Mouse (Mus musculus) forebrain, postnatal 0 days (tissue): ENCODE results near the gene Stard8. TPM values are rescaled to one million over a fixed set of nuclear protein-coding genes. Genes with fewer than 3 reads are reported as not detected.
"Not testable (repeated sequence)": the region's sequence is repeated elsewhere in the genome, so short reads cannot be mapped to it uniquely, and the experiment has no call there.

Experiments used
- ATAC-seq: fragments of 200-750 bp; cut with Nextera tagmentation; 2 replicates; pipeline ENCODE4 v1.8.0; 2017; ENCODE audit warnings: mild to moderate bottlenecking, moderate library complexity
- DNase-seq: peaks from one replicate; pipeline ENCODE4 v3.0.0-alpha.2; 2015
- H3K27ac ChIP-seq: fragments of 300-500 bp; sonication (generic); 2 replicates; pipeline ENCODE4 v1.5.1; 2014; ENCODE audit warnings: low read depth, mild to moderate bottlenecking, antibody characterized with exemption, low read length, moderate library complexity, mixed read lengths
- H3K27me3 ChIP-seq: fragments of 300-500 bp; sonication (generic); 2 replicates; pipeline ENCODE4 v1.6.1; 2014; ENCODE audit warnings: mild to moderate bottlenecking, low read length, mixed read lengths; ENCODE audit not compliant: insufficient read depth
- H3K36me3 ChIP-seq: fragments of 300-500 bp; sonication (generic); 2 replicates; pipeline ENCODE4 v1.6.1; 2014; ENCODE audit warnings: mild to moderate bottlenecking, moderate library complexity; ENCODE audit not compliant: insufficient read depth
- H3K4me1 ChIP-seq: fragments of 300-500 bp; sonication (generic); 2 replicates; pipeline ENCODE4 v1.6.1; 2014; ENCODE audit warnings: antibody characterized with exemption; ENCODE audit not compliant: insufficient read depth
- H3K4me2 ChIP-seq: fragments of 300-500 bp; sonication (generic); 2 replicates; pipeline ENCODE4 v1.6.1; 2014; ENCODE audit warnings: low read depth, mild to moderate bottlenecking, moderate library complexity
- H3K4me3 ChIP-seq: fragments of 300-500 bp; sonication (generic); 2 replicates; pipeline ENCODE4 v1.5.1; 2014; ENCODE audit warnings: low read depth, low read length, mixed read lengths
- H3K9ac ChIP-seq: fragments of 300-500 bp; sonication (generic); 2 replicates; pipeline ENCODE4 v1.6.1; 2014; ENCODE audit warnings: mild to moderate bottlenecking
- H3K9me3 ChIP-seq: fragments of 300-500 bp; sonication (generic); 2 replicates; pipeline ENCODE4 v1.6.1; 2016; ENCODE audit warnings: low read length
- CTCF ChIP-seq: sonication (generic); IDR thresholded peaks from 2 replicates; pipeline ENCODE4 v1.5.1; 2016; ENCODE audit warnings: antibody characterized with exemption, control low read depth, low read depth
- WGBS: fragments of 180-500 bp; shearing (Covaris S2); extraction: QIAGEN DNeasy Blood & Tissue Kit; methylation state at CpG from one replicate; pipeline ENCODE4 v1.1.7; 2014; 5-methylcytosine and 5-hydroxymethylcytosine counted together
- polyA plus RNA-seq: library from polyadenylated mRNA; unstranded; fragments of >200 nt; fragmentation: Nextera tagmentation; extraction: Ambion mirVana; gene quantifications from 2 replicates; pipeline ENCODE4 v1.2.1, GENCODE M21; 2015
- total RNA-seq: library from RNA; depleted of rRNA; stranded (reverse); fragments of >200 nt; gene quantifications from 2 replicates; pipeline ENCODE4 v1.2.3, GENCODE M21; 2014; rRNA removed

Stard8 gene
- total and polyA plus RNA-seq, 2 experiments from 2014 or later = 2.9 to 6.3 TPM

- 93% methylated on average over 13 of the region's 13 CpGs for WGBS
- Histone ChIP-seq H3K27ac (no peak overlapping the region), H3K4me3 (no peak overlapping the region), H3K9me3 (no peaks in the 10 kb centered on the region), H3K9ac (no peak overlapping the region), H3K4me2 (no peak overlapping the region), H3K27me3 (no peaks in the 10 kb centered on the region), H3K4me1 (no peaks in the 10 kb centered on the region), H3K36me3 (no peaks in the 10 kb centered on the region)
- ATAC-seq (no peak), DNase-seq (no peak)
- no peak for TF ChIP-seq CTCF
Measured at GRCm38 (mm10) chrX:99072596-99072995, 69.5 kb downstream of the Stard8 start.

- H3K9me3 ChIP-seq = no peaks in the 10 kb centered on the region
- no peak overlapping the region for H3K4me3 ChIP-seq
- no peak for TF ChIP-seq CTCF
- H3K4me1 ChIP-seq = no peaks in the 10 kb centered on the region
- WGBS = 80% methylated on average over 5 of the region's 5 CpGs
- no peak overlapping the region for H3K9ac ChIP-seq
- no peak overlapping the region for H3K27ac ChIP-seq
- H3K4me2 ChIP-seq = no peak overlapping the region
- H3K27me3 ChIP-seq = no peaks in the 10 kb centered on the region
- no peaks in the 10 kb centered on the region for H3K36me3 ChIP-seq
- no peak for ATAC-seq
- DNase-seq = no peak
Measured at GRCm38 (mm10) chrX:99075111-99075510, 72.1 kb downstream of the Stard8 start.

- Histone ChIP-seq H3K27me3 (no peaks in the 10 kb centered on the region), H3K4me1 (no peaks in the 10 kb centered on the region), H3K9ac (no peak overlapping the region), H3K36me3 (no peaks in the 10 kb centered on the region), H3K4me2 (no peak overlapping the region), H3K4me3 (no peak overlapping the region), H3K9me3 (no peaks in the 10 kb centered on the region), H3K27ac (no peak overlapping the region)
- 72% methylated on average over 4 of the region's 4 CpGs for WGBS
- ATAC-seq (no peak), DNase-seq (no peak)
- TF ChIP-seq CTCF = no peak
Measured at GRCm38 (mm10) chrX:99076460-99076859, 73.4 kb downstream of the Stard8 start.

GRCm38 (mm10) chrX:99078374-99078892, 75.4 kb downstream of the Stard8 start:
- H3K36me3 ChIP-seq, H3K4me3 ChIP-seq, H3K9me3 ChIP-seq, H3K9ac ChIP-seq, H3K4me1 ChIP-seq, H3K4me2 ChIP-seq, DNase-seq, H3K27me3 ChIP-seq, H3K27ac ChIP-seq: not testable (repeated sequence)
- ATAC-seq = peak; percentile 45
- 80% methylated on average over 5 of the region's 7 CpGs for WGBS

- H3K4me2 ChIP-seq = no peak overlapping the region
- H3K27me3 ChIP-seq = no peaks in the 10 kb centered on the region
- H3K27ac ChIP-seq = no peak overlapping the region
- no peak overlapping the region for H3K4me3 ChIP-seq
- no peak for DNase-seq
- no peaks in the 10 kb centered on the region for H3K9me3 ChIP-seq
- no peak for ATAC-seq
- WGBS = 62% methylated on average over 2 of the region's 2 CpGs
- no peaks in the 10 kb centered on the region for H3K4me1 ChIP-seq
- H3K36me3 ChIP-seq = no peaks in the 10 kb centered on the region
- no peak overlapping the region for H3K9ac ChIP-seq
- no peak for TF ChIP-seq CTCF
Measured at GRCm38 (mm10) chrX:99092704-99093103, 89.7 kb downstream of the Stard8 start.

GRCm38 (mm10) chrX:99111088-99111724, 108.2 kb downstream of the Stard8 start:
- 83% methylated on average over 5 of the region's 10 CpGs for WGBS
- not testable (repeated sequence) for H3K9ac ChIP-seq
- ATAC-seq = peak; percentile 56; the same call in 1 of the 2 replicates

GRCm38 (mm10) chrX:99119510-99119909, 116.5 kb downstream of the Stard8 start:
- TF ChIP-seq CTCF = no peak

More at GRCm38 (mm10) chrX:99111088-99111724, 108.2 kb downstream of the Stard8 start:
- H3K9me3 ChIP-seq, H3K27ac ChIP-seq, DNase-seq, H3K36me3 ChIP-seq, H3K27me3 ChIP-seq, H3K4me2 ChIP-seq, H3K4me3 ChIP-seq, H3K4me1 ChIP-seq: not testable (repeated sequence)

More at GRCm38 (mm10) chrX:99119510-99119909, 116.5 kb downstream of the Stard8 start:
- Histone ChIP-seq H3K36me3 (no peaks in the 10 kb centered on the region), H3K9me3 (no peaks in the 10 kb centered on the region), H3K4me2 (no peak overlapping the region), H3K27me3 (no peaks in the 10 kb centered on the region), H3K4me3 (no peak overlapping the region), H3K27ac (no peak overlapping the region), H3K9ac (no peak overlapping the region), H3K4me1 (no peaks in the 10 kb centered on the region)
- ATAC-seq (no peak), DNase-seq (no peak)
- WGBS = 87% methylated on average over 5 of the region's 5 CpGs

Other genes starting within 250 kb of the Stard8 start
- gene Ophn1, start 112.2 kb upstream of the Stard8 start, total RNA-seq = 42.1 and 46.5 TPM in 2 replicates
- gene Ophn1, start 112.2 kb upstream of the Stard8 start, polyA plus RNA-seq = 16.9 and 26.8 TPM in 2 replicates
- gene Yipf6, start 66.9 kb upstream of the Stard8 start, total RNA-seq = 30.1 and 39.8 TPM in 2 replicates
- 6.9 and 11.9 TPM in 2 replicates for gene Yipf6, start 66.9 kb upstream of the Stard8 start, polyA plus RNA-seq
- 36.5 and 48.9 TPM in 2 replicates for gene Efnb1, start 132.9 kb downstream of the Stard8 start, total RNA-seq
- gene Efnb1, start 132.9 kb downstream of the Stard8 start, polyA plus RNA-seq = 26.6 and 29.6 TPM in 2 replicates